23 mouse cellular contexts compared by ENCODE assay signal in the genomic region with DNA sequence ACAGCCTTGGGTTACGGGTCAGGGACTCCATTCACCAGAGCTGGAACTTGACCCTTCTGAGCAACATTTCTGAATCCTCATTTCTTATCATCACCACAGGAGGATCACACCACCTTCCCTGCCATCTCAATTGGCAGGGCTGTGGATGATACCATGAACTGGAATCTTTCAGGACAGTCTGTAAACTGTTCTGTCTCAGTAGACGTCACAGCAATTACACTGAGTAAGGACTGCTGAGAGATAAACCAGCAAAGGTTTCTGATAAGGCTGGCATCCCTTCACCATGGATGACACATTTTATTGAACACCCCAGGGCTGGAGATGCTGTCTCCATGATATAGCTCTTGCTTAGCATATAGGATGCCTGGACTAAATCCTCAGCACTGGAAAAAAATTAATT.
DNase-seq lines count a peak whose midpoint lies in the region; ATAC-seq and TF ChIP-seq lines count a peak whose summit lies in the region.
"Had no signal": no experiment of that assay in that cellular context is flagged by ENCODE, and none has a peak within 500 bp of the region (broad histone marks: within the 10 kb centered on the region; RNA-seq: fewer than 3 reads in every experiment).

No protein-coding gene starts in this region.

- no peak overlapping the region for H3K27ac ChIP-seq in liver, embryonic 14.5 days
- peak overlapping the region; percentile 96 for H3K27ac ChIP-seq in small intestine, adult 2 months (ENCODE audit: insufficient read depth, low read depth, low read length)
- H3K27ac ChIP-seq: embryonic facial prominence, embryonic 13.5 days; forebrain, embryonic 12.5 days; heart, embryonic 10.5 days; hindbrain, embryonic 13.5 days; hindbrain, postnatal 0 days had no signal

- ATAC-seq in liver, embryonic 14.5 days (ENCODE audit: insufficient read depth): peak; percentile 71
- ATAC-seq: CD4-positive, CD25-positive, alpha-beta regulatory T cell, adult 4 months; forebrain, postnatal 0 days; hindbrain, postnatal 0 days had no signal

- TF ChIP-seq EP300 in liver, embryonic 14.5 days (IDR thresholded peaks at IDR 0.05; ENCODE audit: low read depth): peak; percentile 57

- intact Hi-C loops in heart, postnatal 14 days (cut with DNase I): no loop called here

- no peaks in the 10 kb centered on the region for H3K36me3 ChIP-seq in liver, embryonic 14.5 days (replicated peaks; ENCODE audit: control insufficient read depth, insufficient read depth, low read depth)
- H3K36me3 ChIP-seq in small intestine, adult 2 months (ENCODE audit: control insufficient read depth, insufficient read depth, low read length): no peaks in the 10 kb centered on the region
- H3K36me3 ChIP-seq: embryonic facial prominence, embryonic 13.5 days; forebrain, embryonic 12.5 days; G1E; heart, embryonic 10.5 days; hindbrain, embryonic 13.5 days had no signal

- WGBS in liver, embryonic 14.5 days (ENCODE audit: insufficient replicate concordance): 40% methylated on average over 2 of the region's 2 CpGs
- 68% methylated on average over 2 of the region's 2 CpGs for WGBS in small intestine, adult 2 months

- peak; percentile 63 for DNase-seq in heart, adult 11 months
- DNase-seq in heart, postnatal 14 days: no peak
- DNase-seq in c-Kit-positive CD71-positive TER-119-positive erythroid progenitor cells, embryonic 14.5 days (ENCODE audit: low spot score): peak; percentile 20
- peak in 1 of 3 experiments; percentile 10 for DNase-seq in liver, embryonic 14.5 days (ENCODE audit: low read depth in 3 of 3, low spot score in 3 of 3)
- no peak for DNase-seq in heart, adult 9 months (ENCODE audit: low spot score in 2 of 2)
- DNase-seq in cerebellum, adult 9-11 months: no peak
- DNase-seq: adrenal gland, adult 8-10 months; adrenal gland, postnatal 36 days; B cell, adult 2 months; cerebellum, adult 11 months; cerebellum, adult 8-10 months; cerebellum, postnatal 25 days; forebrain, postnatal 0 days; gastrocnemius, postnatal 14 days; heart, postnatal 10 days had no signal

- no peak overlapping the region for H3K4me3 ChIP-seq in liver, embryonic 14.5 days (ENCODE audit: insufficient read depth in 1 of 2, low read depth in 2 of 2, low read length in 2 of 2)
- H3K4me3 ChIP-seq in small intestine, adult 2 months (ENCODE audit: low read depth, low read length): no peak overlapping the region
- H3K4me3 ChIP-seq: embryonic facial prominence, embryonic 13.5 days; forebrain, embryonic 12.5 days; heart, embryonic 10.5 days; hindbrain, embryonic 13.5 days had no signal

- TF ChIP-seq CTCF in liver, embryonic 14.5 days (IDR thresholded peaks at IDR 0.05; ENCODE audit: low read depth): no peak
- no peak for TF ChIP-seq CTCF in small intestine, adult 2 months (IDR thresholded peaks at IDR 0.05; ENCODE audit: extremely low read depth, insufficient read length, insufficient replicate concordance, low read depth, low read length)

- no peaks in the 10 kb centered on the region for H3K27me3 ChIP-seq in liver, embryonic 14.5 days (ENCODE audit: control insufficient read depth, insufficient read depth, low read length)
- H3K27me3 ChIP-seq in small intestine, adult 2 months (ENCODE audit: control insufficient read depth, insufficient read depth, low read length): no peaks in the 10 kb centered on the region
- H3K27me3 ChIP-seq: embryonic facial prominence, embryonic 13.5 days; forebrain, embryonic 12.5 days; hindbrain, embryonic 13.5 days had no signal

- TF ChIP-seq POLR2A in small intestine, adult 2 months (IDR thresholded peaks at IDR 0.05; ENCODE audit: low read depth, low read length): no peak

- no peaks in the 10 kb centered on the region for H3K9me3 ChIP-seq in liver, embryonic 14.5 days (ENCODE audit: control insufficient read depth, low read length)
- H3K9me3 ChIP-seq: embryonic facial prominence, embryonic 13.5 days; forebrain, embryonic 12.5 days; heart, embryonic 10.5 days; hindbrain, embryonic 13.5 days had no signal

- H3K4me2 ChIP-seq in liver, embryonic 14.5 days (ENCODE audit: low read depth): no peak overlapping the region
- H3K4me2 ChIP-seq: embryonic facial prominence, embryonic 13.5 days; forebrain, embryonic 12.5 days; hindbrain, embryonic 13.5 days had no signal

- H3K9ac ChIP-seq in liver, embryonic 14.5 days (replicated peaks): no peak overlapping the region
- H3K9ac ChIP-seq: embryonic facial prominence, embryonic 13.5 days; forebrain, embryonic 12.5 days; forebrain, postnatal 0 days; hindbrain, embryonic 13.5 days had no signal

- peaks cover 12 to 26% of the 10 kb centered on the region in 2 experiments for H3K4me1 ChIP-seq in liver, embryonic 14.5 days (replicated peaks; ENCODE audit: control insufficient read depth in 2 of 2, insufficient read depth in 2 of 2, low read length in 1 of 2)
- H3K4me1 ChIP-seq in small intestine, adult 2 months (ENCODE audit: control insufficient read depth, insufficient read depth, insufficient read length, low read length): peaks cover 9% of the 10 kb centered on the region; the same call in 1 of the 2 replicates
- H3K4me1 ChIP-seq: embryonic facial prominence, embryonic 13.5 days; forebrain, embryonic 12.5 days had no signal

Comparison
In these comparisons a context has a peak if more than half of its experiments do, and no peak if none do; other contexts are left out.
1. DNase-seq: peak in heart, adult 11 months (single experiment) and c-Kit-positive CD71-positive TER-119-positive erythroid progenitor cells, embryonic 14.5 days (single experiment); none in heart, postnatal 14 days (0 of 2), heart, adult 9 months (0 of 2) and cerebellum, adult 9-11 months (single experiment).